19 mouse cellular contexts compared by ENCODE assay signal in the genomic region with DNA sequence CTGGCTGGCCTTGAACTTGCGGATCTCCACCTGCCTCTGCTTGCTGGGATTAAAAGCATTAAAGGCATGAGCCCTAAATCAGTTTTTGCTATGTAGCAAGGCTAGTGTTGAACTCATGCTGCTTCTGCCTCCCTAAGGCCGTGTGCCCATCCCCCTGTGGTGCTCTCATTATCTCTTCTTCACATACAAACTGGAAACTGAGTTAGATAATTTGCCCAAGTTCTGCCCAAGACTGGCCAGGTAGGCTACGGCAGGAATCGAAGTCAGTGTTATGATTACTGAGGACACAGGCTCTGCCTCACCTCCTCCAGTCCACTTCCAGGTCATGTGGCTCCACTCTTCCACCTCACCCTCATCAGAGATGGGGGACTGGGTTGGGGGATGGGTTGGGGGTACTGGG. TPM values are rescaled to one million over a fixed set of nuclear protein-coding genes. Genes with fewer than 3 reads are reported as not detected.
"Had no signal": no experiment of that assay in that cellular context is flagged by ENCODE, and none has a peak within 500 bp of the region (broad histone marks: within the 10 kb centered on the region; RNA-seq: fewer than 3 reads in every experiment).

No protein-coding gene starts in this region.

RNA-seq across cellular contexts. Expression of gene Selenbp2, which starts 2.9 kb away (rescaled TPM):
- total RNA-seq: megakaryocyte, adult 5-6 weeks; monocyte, adult 5-6 weeks; neutrophil, adult 5-6 weeks had no signal
- polyA plus RNA-seq: midbrain, embryonic 11.5 days; midbrain, embryonic 13.5 days; neural tube, embryonic 12.5 days; testis, adult 2 months had no signal

RNA-seq across cellular contexts. Expression of gene Gm10972, which starts 53.3 kb away (rescaled TPM):
- total RNA-seq: megakaryocyte, adult 5-6 weeks; midbrain, postnatal 0 days; monocyte, adult 5-6 weeks; neutrophil, adult 5-6 weeks had no signal
- polyA plus RNA-seq: lung, adult 2 months; lung, embryonic 15.5 days; lung, postnatal 0 days; macrophage; midbrain, embryonic 11.5 days; midbrain, embryonic 13.5 days; midbrain, embryonic 15.5 days; midbrain, postnatal 0 days; neural tube, embryonic 12.5 days; neural tube, embryonic 14.5 days; spleen, adult 2 months; stomach, embryonic 15.5 days; stomach, postnatal 0 days; testis, adult 2 months; thymus, adult 2 months; urinary bladder, adult 2 months had no signal
